Mouse (Mus musculus): ENCODE data around the gene Ifnl3.

DNA sequence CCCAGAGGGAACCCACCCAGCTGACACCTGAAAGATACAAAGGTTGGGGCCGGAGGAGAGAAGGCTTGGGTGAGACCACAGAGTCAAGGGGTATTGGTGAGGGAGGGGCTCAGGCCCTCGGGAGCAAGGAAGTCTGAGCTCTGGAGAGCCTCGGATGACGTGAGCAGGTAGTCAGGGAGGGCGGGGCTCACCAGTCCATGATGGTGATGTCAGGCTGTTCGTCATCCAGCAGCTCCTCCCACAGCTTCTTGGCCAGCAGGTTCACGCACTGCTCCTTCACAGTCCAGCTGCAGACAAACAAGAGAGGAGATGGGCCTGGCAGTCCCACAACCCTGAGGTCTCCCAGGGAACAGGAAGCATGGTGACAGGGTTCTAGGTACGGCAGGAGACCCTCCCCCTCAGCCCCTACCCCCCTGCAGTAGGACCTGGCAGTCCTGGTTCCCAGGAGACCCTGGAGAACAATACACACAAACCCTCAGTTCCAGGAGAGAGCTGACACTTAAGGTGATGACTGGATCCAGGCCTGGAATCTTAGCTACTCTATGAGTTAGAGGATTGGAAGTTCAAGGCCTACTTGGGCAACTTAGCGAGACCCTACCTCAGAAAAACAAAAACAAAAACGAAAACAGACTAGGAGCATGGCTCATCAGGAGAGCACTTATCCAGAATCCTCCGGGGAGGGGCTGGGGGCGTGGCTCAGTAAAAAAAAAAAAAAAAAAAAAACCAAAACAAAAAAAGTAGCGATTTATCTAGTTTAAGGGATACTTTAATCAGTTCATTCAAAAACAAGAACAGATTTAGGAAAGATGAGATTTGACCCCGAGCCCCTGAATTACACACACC lies 22.6 kb downstream of the Ifnl3 start:
- TF ChIP-seq CTCF (IDR thresholded peaks at IDR 0.05; ENCODE audit: low read depth, low read length) (no peak), POLR2A (IDR thresholded peaks at IDR 0.05; ENCODE audit: borderline replicate concordance, low read depth, low read length) (no peak)

All from bone marrow macrophage, adult 2 months (primary cell).